Comparison of ENCODE assay signal across 19 mouse cellular contexts in genomic region chr3:20023832-20024231, GRCm38 (mm10).
"Had no signal": no experiment of that assay in that cellular context is flagged by ENCODE, and none has a peak within 500 bp of the region (broad histone marks: within the 10 kb centered on the region; RNA-seq: fewer than 3 reads in every experiment).

No protein-coding gene starts in this region.

- H3K4me1 ChIP-seq: liver, embryonic 15.5 days; lung, embryonic 15.5 days; midbrain, embryonic 10.5 days; midbrain, embryonic 12.5 days; neural tube, embryonic 12.5 days had no signal

- H3K4me3 ChIP-seq: liver, embryonic 15.5 days; lung, embryonic 15.5 days; midbrain, embryonic 10.5 days; midbrain, embryonic 12.5 days; neural tube, embryonic 12.5 days had no signal

- H3K9me3 ChIP-seq: liver, embryonic 15.5 days; lung, embryonic 15.5 days; midbrain, embryonic 10.5 days; midbrain, embryonic 12.5 days; neural tube, embryonic 12.5 days had no signal

- H3K27ac ChIP-seq: liver, embryonic 15.5 days; lung, embryonic 15.5 days; macrophage; midbrain, embryonic 10.5 days; midbrain, embryonic 12.5 days; neural tube, embryonic 12.5 days had no signal

- ATAC-seq: liver, postnatal 0 days; lung, postnatal 0 days had no signal

- DNase-seq: liver, postnatal 0 days; lung, adult 2 months; lung, postnatal 14 days; lung, postnatal 36 days; midbrain, embryonic 14.5 days; right cerebral cortex, adult 18-20 months; right cerebral cortex, postnatal 25 days; right cerebral cortex, postnatal 4 days; spleen, adult 18-20 months; thymus, adult 18-20 months; thymus, postnatal 14 days; thymus, postnatal 36 days had no signal

- H3K27me3 ChIP-seq: liver, embryonic 15.5 days; lung, embryonic 15.5 days; midbrain, embryonic 12.5 days; neural tube, embryonic 12.5 days had no signal

- H3K9ac ChIP-seq: liver, embryonic 15.5 days; liver, postnatal 0 days; lung, embryonic 15.5 days; midbrain, embryonic 12.5 days; neural tube, embryonic 12.5 days had no signal
